Mouse (Mus musculus) ZHBTc4 (cell line): ENCODE results near the gene Timp3.

Experiments
- DNase-seq: peaks from one replicate; pipeline ENCODE4 v3.0.0-alpha.2; 2011; ENCODE audit warnings: low read depth, low spot score

The Timp3 gene

GRCm38 (mm10) chr10:86386232-86386631 lies 86.1 kb downstream of the Timp3 start:
- DNase-seq, result no peak

GRCm38 (mm10) chr10:86387821-86388440 lies 87.8 kb downstream of the Timp3 start:
- no peak for DNase-seq

- no peak for DNase-seq
Observed at GRCm38 (mm10) chr10:86388803-86389202, 88.6 kb downstream of the Timp3 start.

- DNase-seq, result no peak
Observed at GRCm38 (mm10) chr10:86389357-86389756, 89.2 kb downstream of the Timp3 start.

GRCm38 (mm10) chr10:86389913-86390312 lies 89.7 kb downstream of the Timp3 start:
- peak; percentile 26 for DNase-seq

- DNase-seq, result no peak
Observed at GRCm38 (mm10) chr10:86392399-86392798, 92.2 kb downstream of the Timp3 start.

- no peak for DNase-seq
Observed at GRCm38 (mm10) chr10:86397577-86398346, 97.6 kb downstream of the Timp3 start.

- DNase-seq, result no peak
Observed at GRCm38 (mm10) chr10:86398347-86398720, 98.2 kb downstream of the Timp3 start.
